Mouse (Mus musculus) bone marrow macrophage, adult 2 months (primary cell): ENCODE results near the gene Myo18a. TPM values are rescaled to one million over a fixed set of nuclear protein-coding genes. Genes with fewer than 3 reads are reported as not detected.

Source experiments
- H3K27ac ChIP-seq: 2 replicates; pipeline ENCODE4 v1.5.1; 2012; ENCODE audit warnings: low read depth, low read length; ENCODE audit not compliant: insufficient read depth
- H3K4me1 ChIP-seq: 2 replicates; pipeline ENCODE4 v1.6.1; 2012; ENCODE audit warnings: low read length; ENCODE audit not compliant: control insufficient read depth, insufficient read depth
- H3K4me3 ChIP-seq: 2 replicates; pipeline ENCODE4 v1.5.1; 2012; ENCODE audit warnings: mild to moderate bottlenecking, low read length, moderate library complexity; ENCODE audit not compliant: insufficient read depth
- CTCF ChIP-seq: IDR thresholded peaks from 2 replicates; pipeline ENCODE4 v1.5.1; 2012; ENCODE audit warnings: low read depth, mild to moderate bottlenecking, low read length, moderate library complexity
- POLR2A ChIP-seq: IDR thresholded peaks from 2 replicates; pipeline ENCODE4 v1.6.1; 2012; ENCODE audit warnings: mild to moderate bottlenecking, low read depth, low read length, borderline replicate concordance
- polyA plus RNA-seq: library from polyadenylated mRNA; stranded (reverse); fragments of >200 nt; gene quantifications from 2 replicates; pipeline ENCODE4 v1.2.4, GENCODE M21; 2012; ENCODE audit not compliant: missing spikeins, insufficient read depth, insufficient read length

The Myo18a gene
- polyA plus RNA-seq, 1 experiment: 41.3 TPM

- TF ChIP-seq CTCF (no peak), POLR2A (no peak)
- no peak overlapping the region for H3K4me3 ChIP-seq
- H3K27ac ChIP-seq: no peak overlapping the region
- peaks cover 19% of the 10 kb centered on the region for H3K4me1 ChIP-seq
Observed at GRCm38 (mm10) chr11:77792566-77792909, 29.5 kb downstream of the Myo18a start.

DNA sequence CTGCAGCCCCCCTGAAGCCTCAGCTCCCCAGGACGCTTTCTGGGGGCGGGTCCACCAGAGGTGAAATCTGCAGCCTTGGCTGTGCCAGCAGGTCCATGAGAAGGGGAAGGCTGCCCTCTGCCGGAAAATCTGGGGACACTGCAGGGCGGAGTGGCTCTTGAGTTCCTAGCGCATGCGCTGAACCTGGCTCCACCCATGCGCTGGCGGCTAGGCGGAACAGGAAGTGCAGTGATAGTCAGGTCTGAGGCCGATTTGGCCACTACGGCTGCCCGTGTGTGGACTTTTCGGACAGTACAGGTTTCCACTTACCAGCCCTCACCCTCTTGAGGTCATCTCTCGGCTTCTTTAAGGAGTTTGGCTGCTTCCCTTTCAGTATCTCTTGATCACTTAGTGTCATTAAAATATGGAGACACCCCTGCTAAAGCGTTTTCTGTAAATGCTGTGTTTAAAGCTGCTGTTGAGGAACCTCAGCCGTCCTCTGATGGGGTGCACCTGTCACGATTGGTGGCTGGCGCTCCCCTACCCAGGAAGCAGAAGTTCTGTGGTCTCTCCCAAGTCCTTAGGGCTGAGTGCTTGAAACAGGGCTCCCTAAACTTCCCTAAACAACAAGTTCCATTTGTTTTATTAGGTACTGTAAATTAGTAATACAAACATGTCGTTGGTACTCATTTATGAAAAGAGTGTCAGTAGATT, 30.3 kb downstream of the Myo18a start:
- Histone ChIP-seq H3K4me3 (peak overlapping the region; percentile 59), H3K27ac (peak overlapping the region; percentile 90), H3K4me1 (peaks cover 16% of the 10 kb centered on the region)
- TF ChIP-seq CTCF: peak; percentile 66
- no peak for TF ChIP-seq POLR2A

- Histone ChIP-seq H3K4me3 (no peak overlapping the region), H3K4me1 (peaks cover 21% of the 10 kb centered on the region), H3K27ac (no peak overlapping the region)
- TF ChIP-seq CTCF (no peak), POLR2A (no peak)
Observed at GRCm38 (mm10) chr11:77795216-77795615, 32.2 kb downstream of the Myo18a start.

DNA sequence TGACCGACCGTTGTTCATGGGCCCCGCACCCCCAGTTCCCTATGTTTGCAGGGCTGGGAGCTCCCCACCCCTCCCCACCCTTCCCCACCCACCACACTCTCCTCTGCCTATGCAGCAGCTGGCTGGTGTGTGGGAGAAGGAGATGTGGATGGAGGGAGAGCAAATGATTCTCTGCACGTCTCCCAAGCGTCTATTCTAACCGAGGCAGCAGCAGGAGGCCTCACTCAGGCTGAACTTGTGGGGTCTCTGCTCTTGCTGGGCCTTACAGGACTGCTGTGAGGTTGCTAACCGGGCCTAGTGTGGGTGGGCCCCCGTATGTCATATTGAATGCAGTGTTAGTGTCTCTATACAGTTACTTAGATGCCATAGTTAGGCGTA, 37.4 kb downstream of the Myo18a start:
- TF ChIP-seq CTCF (no peak), POLR2A (no peak)
- Histone ChIP-seq H3K4me3 (peak overlapping the region; percentile 64), H3K4me1 (peaks cover 26% of the 10 kb centered on the region), H3K27ac (peak overlapping the region; percentile 98; the same call in 1 of the 2 replicates)

DNA sequence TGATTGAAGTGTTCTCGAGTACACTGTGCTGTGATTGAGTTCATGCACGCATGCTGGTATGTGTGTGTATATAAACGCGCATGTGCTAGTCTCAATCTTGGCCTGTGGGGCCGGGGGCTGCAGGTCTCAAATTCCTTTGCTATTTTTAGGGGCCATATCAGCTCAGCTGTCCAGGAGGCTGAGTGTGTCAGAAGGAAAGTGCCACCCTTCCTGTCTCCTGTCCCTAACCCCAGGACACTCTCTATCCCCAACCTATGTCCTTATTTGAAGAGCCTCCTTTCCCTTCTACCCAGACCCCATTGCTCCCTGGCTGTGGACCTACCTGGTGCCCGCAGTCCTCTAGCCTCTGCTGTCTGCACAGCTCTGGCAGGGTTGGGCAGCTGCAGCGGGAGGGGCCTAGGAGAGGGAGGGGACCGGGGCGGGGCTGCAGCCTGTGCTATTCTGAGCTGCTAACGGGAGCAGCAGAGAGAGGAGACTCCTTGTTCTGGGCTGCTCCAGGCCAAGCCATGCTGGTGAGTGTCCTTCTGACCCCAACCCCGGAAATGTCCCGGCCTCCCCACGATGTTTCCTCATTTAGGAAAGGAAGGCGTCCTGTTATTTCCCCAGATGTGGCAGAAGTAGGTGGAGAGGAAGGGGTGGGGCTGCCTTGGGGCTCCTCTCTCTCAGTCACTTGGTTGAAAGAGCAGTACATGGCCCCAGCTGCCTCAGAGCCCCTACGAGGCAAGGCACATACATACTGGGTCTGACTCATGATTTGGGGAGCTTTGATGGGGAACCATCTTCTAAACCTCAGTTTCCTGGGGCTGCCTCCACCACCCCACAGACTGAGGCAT, 38.0 kb downstream of the Myo18a start:
- TF ChIP-seq CTCF: no peak
- 0 out of 2 replicates have a peak, but pooled peaks have one; percentile 5 for TF ChIP-seq POLR2A
- Histone ChIP-seq H3K4me1 (peaks cover 26% of the 10 kb centered on the region), H3K27ac (peak overlapping the region; percentile 98), H3K4me3 (peak overlapping the region; percentile 64)

DNA sequence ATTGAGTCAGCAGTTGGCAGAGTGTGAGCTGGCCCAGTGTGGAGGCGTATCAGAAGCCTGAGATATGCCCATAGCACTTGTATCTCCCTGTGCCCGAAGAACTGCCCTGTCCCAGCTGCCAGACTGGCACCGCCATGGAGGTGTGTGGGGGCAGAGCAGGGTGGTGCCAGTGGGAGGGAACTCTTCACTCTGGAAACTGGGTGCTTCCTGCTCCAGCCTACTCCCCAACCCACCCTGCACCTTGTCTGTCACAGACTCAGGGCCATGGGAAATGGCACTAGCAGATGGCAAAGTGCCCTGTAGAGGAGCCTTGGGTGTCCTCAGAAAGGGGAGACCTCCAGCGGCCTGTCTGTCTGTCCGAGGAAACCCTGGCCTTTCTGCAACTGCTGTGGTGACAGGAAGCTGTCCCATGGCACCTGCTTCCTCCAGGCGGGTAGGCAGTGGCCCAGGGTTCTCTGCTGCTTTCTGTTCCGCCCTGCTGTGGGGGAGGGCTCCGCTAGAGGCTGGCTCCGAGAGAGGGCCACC, 39.4 kb downstream of the Myo18a start:
- H3K27ac ChIP-seq: peak overlapping the region; percentile 98
- peaks cover 31% of the 10 kb centered on the region for H3K4me1 ChIP-seq
- peak overlapping the region; percentile 64 for H3K4me3 ChIP-seq
- peak; percentile 63; the same call in 1 of the 2 replicates for TF ChIP-seq POLR2A
- no peak for TF ChIP-seq CTCF

DNA sequence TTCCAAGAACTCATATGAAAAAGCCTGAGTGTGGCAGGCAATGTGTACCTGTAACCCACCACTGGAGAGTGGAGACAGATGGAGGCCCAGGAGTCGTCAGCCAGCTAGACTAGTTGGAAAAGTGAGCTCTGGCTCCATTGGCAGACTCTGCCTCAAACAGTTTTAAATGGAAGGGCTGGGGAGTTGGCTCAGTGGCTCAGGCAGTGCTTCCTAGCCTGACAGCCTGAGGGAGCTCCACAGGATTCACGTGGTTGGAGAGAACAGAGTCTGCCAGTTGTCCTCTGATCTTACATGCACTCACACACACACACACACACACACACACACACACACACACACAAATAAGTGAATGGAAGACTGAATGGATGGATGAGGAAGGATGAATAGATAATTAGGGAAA, 43.2 kb downstream of the Myo18a start:
- H3K4me3 ChIP-seq: no peak overlapping the region
- no peak overlapping the region for H3K27ac ChIP-seq
- TF ChIP-seq POLR2A: no peak
- TF ChIP-seq CTCF: no peak
- H3K4me1 ChIP-seq: peaks cover 20% of the 10 kb centered on the region

GRCm38 (mm10) chr11:77806855-77807254, 43.8 kb downstream of the Myo18a start:
- H3K4me1 ChIP-seq: peaks cover 20% of the 10 kb centered on the region
- TF ChIP-seq POLR2A: no peak
- no peak overlapping the region for H3K27ac ChIP-seq
- H3K4me3 ChIP-seq: no peak overlapping the region

DNA sequence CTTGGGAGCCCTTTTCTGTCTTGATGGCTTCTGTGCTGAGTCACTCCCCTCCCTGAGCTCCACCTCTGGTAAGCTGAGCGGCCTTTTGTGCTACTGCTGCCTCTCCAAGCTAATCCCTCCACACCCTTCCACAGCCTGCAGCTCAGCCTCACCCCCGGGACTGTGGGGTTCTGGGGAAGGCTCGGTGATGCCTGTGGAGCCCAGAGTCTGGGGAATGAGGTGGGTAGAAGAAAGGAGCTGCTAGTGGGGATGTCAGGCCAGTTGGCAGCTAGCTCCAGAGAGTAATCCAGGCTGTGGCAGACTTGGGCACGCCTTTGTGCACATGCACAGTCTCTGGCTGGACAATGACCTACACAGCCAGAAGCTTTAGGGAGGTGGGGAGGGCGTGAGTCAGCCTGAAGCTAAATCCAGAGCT, 45.0 kb downstream of the Myo18a start:
- H3K4me3 ChIP-seq: no peak overlapping the region
- H3K4me1 ChIP-seq: peaks cover 16% of the 10 kb centered on the region
- H3K27ac ChIP-seq: no peak overlapping the region
- TF ChIP-seq POLR2A (no peak), CTCF (no peak)

- Histone ChIP-seq H3K4me1 (peaks cover 8% of the 10 kb centered on the region), H3K4me3 (no peak overlapping the region), H3K27ac (no peak overlapping the region)
- TF ChIP-seq CTCF (no peak), POLR2A (no peak)
Observed at GRCm38 (mm10) chr11:77809215-77809614, 46.2 kb downstream of the Myo18a start.
